Mouse (Mus musculus) kidney, embryonic 15.5 days (tissue): ENCODE data around the gene Rnf20. TPM values are rescaled to one million over a fixed set of nuclear protein-coding genes. Genes with fewer than 3 reads are reported as not detected.
"Not testable (repeated sequence)": the region's sequence is repeated elsewhere in the genome, so short reads cannot be mapped to it uniquely, and the experiment has no call there.

Experiments
- ATAC-seq: fragments of 200-750 bp; cut with Nextera tagmentation; replicated peaks from 2 replicates; pipeline ENCODE4 v1.8.0; 2017; ENCODE audit warnings: moderate TSS enrichment; ENCODE audit not compliant: low FRiP score
- H3K27ac ChIP-seq: fragments of 300-500 bp; sonication (generic); 2 replicates; pipeline ENCODE4 v1.5.1; 2015; ENCODE audit warnings: mild to moderate bottlenecking, inconsistent platforms
- H3K27me3 ChIP-seq: fragments of 300-500 bp; sonication (generic); 2 replicates; pipeline ENCODE4 v1.6.1; 2015; ENCODE audit warnings: inconsistent platforms
- H3K36me3 ChIP-seq: fragments of 300-500 bp; sonication (generic); 2 replicates; pipeline ENCODE4 v1.6.1; 2015; ENCODE audit warnings: inconsistent platforms
- H3K4me1 ChIP-seq: fragments of 300-500 bp; sonication (generic); 2 replicates; pipeline ENCODE4 v1.6.1; 2015; ENCODE audit warnings: inconsistent platforms
- H3K4me2 ChIP-seq: fragments of 300-500 bp; sonication (generic); 2 replicates; pipeline ENCODE4 v1.6.1; 2015; ENCODE audit warnings: moderate library complexity, mild to moderate bottlenecking, inconsistent platforms
- H3K4me3 ChIP-seq: fragments of 300-500 bp; sonication (generic); replicated peaks from 2 replicates; pipeline ENCODE4 v1.5.1; 2015; ENCODE audit warnings: mild to moderate bottlenecking, inconsistent platforms
- H3K9ac ChIP-seq: fragments of 300-500 bp; sonication (generic); 2 replicates; pipeline ENCODE4 v1.6.1; 2015; ENCODE audit warnings: mild to moderate bottlenecking, inconsistent platforms
- H3K9me3 ChIP-seq: fragments of 300-500 bp; sonication (generic); replicated peaks from 2 replicates; pipeline ENCODE4 v1.6.1; 2016; ENCODE audit warnings: inconsistent platforms
- WGBS: fragments of 180-500 bp; shearing (Covaris S2); methylation state at CpG from one replicate; pipeline ENCODE4 v1.1.7; 2015; ENCODE audit warnings: mixed read lengths; 5-methylcytosine and 5-hydroxymethylcytosine counted together
- polyA plus RNA-seq: library from polyadenylated mRNA; unstranded; fragments of >200 nt; fragmentation: Nextera tagmentation; extraction: Ambion mirVana; gene quantifications from 2 replicates; pipeline ENCODE4 v1.2.1, GENCODE M21; 2015

Gene Rnf20
- polyA plus RNA-seq, 1 experiment from 2014 or later = 45.1 TPM

- Histone ChIP-seq H3K4me1 (no peaks in the 10 kb centered on the region), H3K9me3 (no peaks in the 10 kb centered on the region), H3K4me3 (no peak overlapping the region), H3K36me3 (no peaks in the 10 kb centered on the region), H3K27ac (no peak overlapping the region), H3K4me2 (no peak overlapping the region), H3K9ac (no peak overlapping the region), H3K27me3 (0 out of 2 replicates have a peak, but pooled peaks cover 4% of the 10 kb centered on the region)
- 88% methylated on average over 1 of the region's 1 CpGs for WGBS
- no peak for ATAC-seq
Measured at GRCm38 (mm10) chr4:49605459-49605858, 26.3 kb upstream of the Rnf20 start.

- Histone ChIP-seq H3K9ac (no peak overlapping the region), H3K9me3 (no peaks in the 10 kb centered on the region), H3K4me2 (no peak overlapping the region), H3K27me3 (no peaks in the 10 kb centered on the region), H3K36me3 (no peaks in the 10 kb centered on the region), H3K4me1 (no peaks in the 10 kb centered on the region), H3K27ac (no peak overlapping the region), H3K4me3 (no peak overlapping the region)
- WGBS = 90% methylated on average over 10 of the region's 10 CpGs
- no peak for ATAC-seq
Measured at GRCm38 (mm10) chr4:49616924-49617323, 14.9 kb upstream of the Rnf20 start.

GRCm38 (mm10) chr4:49619861-49620260 is 11.9 kb upstream of the Rnf20 start:
- H3K27ac ChIP-seq, H3K4me3 ChIP-seq, H3K4me1 ChIP-seq, ATAC-seq, H3K9me3 ChIP-seq, H3K36me3 ChIP-seq, H3K4me2 ChIP-seq, H3K27me3 ChIP-seq, H3K9ac ChIP-seq: not testable (repeated sequence)
- WGBS = 88% methylated on average over 7 of the region's 7 CpGs

GRCm38 (mm10) chr4:49622272-49622671 is 9.5 kb upstream of the Rnf20 start:
- 0 out of 2 replicates have a peak, but pooled peaks cover 3% of the 10 kb centered on the region for H3K4me1 ChIP-seq
- no peak overlapping the region for H3K4me2 ChIP-seq
- no peaks in the 10 kb centered on the region for H3K27me3 ChIP-seq
- no peak for ATAC-seq
- no peak overlapping the region for H3K9ac ChIP-seq
- H3K27ac ChIP-seq = no peak overlapping the region
- H3K4me3 ChIP-seq = no peak overlapping the region
- 69% methylated on average over 2 of the region's 2 CpGs for WGBS
- no peaks in the 10 kb centered on the region for H3K36me3 ChIP-seq
- no peaks in the 10 kb centered on the region for H3K9me3 ChIP-seq

GRCm38 (mm10) chr4:49623916-49624315 is 7.9 kb upstream of the Rnf20 start:
- Histone ChIP-seq H3K4me3 (no peak overlapping the region), H3K9me3 (no peaks in the 10 kb centered on the region), H3K27me3 (no peaks in the 10 kb centered on the region), H3K27ac (no peak overlapping the region), H3K9ac (no peak overlapping the region), H3K4me2 (no peak overlapping the region), H3K4me1 (0 out of 2 replicates have a peak, but pooled peaks cover 3% of the 10 kb centered on the region), H3K36me3 (no peaks in the 10 kb centered on the region)
- WGBS = 83% methylated on average over 4 of the region's 4 CpGs
- no peak for ATAC-seq

GRCm38 (mm10) chr4:49624969-49625368 is 6.8 kb upstream of the Rnf20 start:
- not testable (repeated sequence) for ATAC-seq, H3K4me2 ChIP-seq, H3K27me3 ChIP-seq, H3K27ac ChIP-seq, H3K36me3 ChIP-seq, H3K9me3 ChIP-seq, H3K9ac ChIP-seq, H3K4me3 ChIP-seq, H3K4me1 ChIP-seq
- WGBS = 83% methylated on average over 4 of the region's 4 CpGs

- 3% methylated on average over 3 of the region's 3 CpGs for WGBS
- Histone ChIP-seq H3K27ac (no peak overlapping the region), H3K4me1 (0 out of 2 replicates have a peak, but pooled peaks cover 3% of the 10 kb centered on the region), H3K9me3 (no peaks in the 10 kb centered on the region), H3K4me2 (no peak overlapping the region), H3K9ac (no peak overlapping the region), H3K36me3 (no peaks in the 10 kb centered on the region), H3K27me3 (no peaks in the 10 kb centered on the region), H3K4me3 (no peak overlapping the region)
- ATAC-seq = no peak
Measured at GRCm38 (mm10) chr4:49626973-49627372, 4.8 kb upstream of the Rnf20 start.

GRCm38 (mm10) chr4:49628941-49629340 is 2.9 kb upstream of the Rnf20 start:
- WGBS = 88% methylated on average over 5 of the region's 5 CpGs
- no peak for ATAC-seq

GRCm38 (mm10) chr4:49632139-49632481 is 304 bp downstream of the Rnf20 start:
- under 1% methylated on average over 30 of the region's 30 CpGs for WGBS
- Histone ChIP-seq H3K36me3 (peaks cover 36% of the 10 kb centered on the region), H3K4me1 (peaks cover 9% of the 10 kb centered on the region; the same call in 1 of the 2 replicates), H3K4me2 (peak overlapping the region; percentile 81), H3K9me3 (no peaks in the 10 kb centered on the region), H3K4me3 (peak overlapping the region; percentile 93), H3K27ac (peak overlapping the region; percentile 97), H3K9ac (peak overlapping the region; percentile 87), H3K27me3 (no peaks in the 10 kb centered on the region)
- peak; percentile 81; the same call in 1 of the 2 replicates for ATAC-seq

More at GRCm38 (mm10) chr4:49628941-49629340, 2.9 kb upstream of the Rnf20 start:
- H3K4me2 ChIP-seq = no peak overlapping the region
- H3K27me3 ChIP-seq = no peaks in the 10 kb centered on the region
- H3K36me3 ChIP-seq = peaks cover 5% of the 10 kb centered on the region
- no peaks in the 10 kb centered on the region for H3K9me3 ChIP-seq
- H3K4me1 ChIP-seq = peaks cover 9% of the 10 kb centered on the region; the same call in 1 of the 2 replicates
- no peak overlapping the region for H3K9ac ChIP-seq
- no peak overlapping the region for H3K4me3 ChIP-seq
- H3K27ac ChIP-seq = no peak overlapping the region

- H3K36me3 ChIP-seq = peaks cover 82% of the 10 kb centered on the region
- H3K27ac ChIP-seq = no peak overlapping the region
- H3K4me1 ChIP-seq = peaks cover 6% of the 10 kb centered on the region; the same call in 1 of the 2 replicates
- 95% methylated on average over 11 of the region's 11 CpGs for WGBS
- no peaks in the 10 kb centered on the region for H3K9me3 ChIP-seq
- no peak overlapping the region for H3K4me2 ChIP-seq
- ATAC-seq = no peak
- no peak overlapping the region for H3K4me3 ChIP-seq
- H3K27me3 ChIP-seq = no peaks in the 10 kb centered on the region
- H3K9ac ChIP-seq = no peak overlapping the region
Measured at GRCm38 (mm10) chr4:49637821-49638220, 6.0 kb downstream of the Rnf20 start.

- H3K27ac ChIP-seq = no peak overlapping the region
- H3K36me3 ChIP-seq = peaks cover 86% of the 10 kb centered on the region
- no peaks in the 10 kb centered on the region for H3K4me1 ChIP-seq
- no peak overlapping the region for H3K4me3 ChIP-seq
- 73% methylated on average over 2 of the region's 2 CpGs for WGBS
- H3K27me3 ChIP-seq = no peaks in the 10 kb centered on the region
- ATAC-seq = no peak
- H3K9ac ChIP-seq = no peak overlapping the region
- no peak overlapping the region for H3K4me2 ChIP-seq
- no peaks in the 10 kb centered on the region for H3K9me3 ChIP-seq
Measured at GRCm38 (mm10) chr4:49639913-49640312, 8.1 kb downstream of the Rnf20 start.

GRCm38 (mm10) chr4:49659421-49659820 is 27.6 kb downstream of the Rnf20 start:
- no peak for ATAC-seq
- H3K9ac ChIP-seq = no peak overlapping the region
- H3K9me3 ChIP-seq = no peaks in the 10 kb centered on the region
- 97% methylated on average over 1 of the region's 1 CpGs for WGBS
- peaks cover 78% of the 10 kb centered on the region for H3K36me3 ChIP-seq
- no peak overlapping the region for H3K4me2 ChIP-seq
- H3K4me1 ChIP-seq = no peaks in the 10 kb centered on the region
- no peak overlapping the region for H3K4me3 ChIP-seq
- H3K27me3 ChIP-seq = no peaks in the 10 kb centered on the region
- no peak overlapping the region for H3K27ac ChIP-seq

GRCm38 (mm10) chr4:49661664-49662063 is 29.9 kb downstream of the Rnf20 start:
- no peak overlapping the region for H3K27ac ChIP-seq
- H3K36me3 ChIP-seq = peaks cover 64% of the 10 kb centered on the region
- WGBS = 97% methylated on average over 9 of the region's 9 CpGs

More at GRCm38 (mm10) chr4:49661664-49662063, 29.9 kb downstream of the Rnf20 start:
- Histone ChIP-seq H3K27me3 (no peaks in the 10 kb centered on the region), H3K9me3 (no peaks in the 10 kb centered on the region), H3K9ac (no peak overlapping the region), H3K4me1 (no peaks in the 10 kb centered on the region), H3K4me3 (no peak overlapping the region), H3K4me2 (no peak overlapping the region)
- ATAC-seq = no peak
